Mouse (Mus musculus): ENCODE measurements around the gene Gps2. TPM values are rescaled to one million over a fixed set of nuclear protein-coding genes. Genes with fewer than 3 reads are reported as not detected.
A peak's percentile ranks its signal among the peaks of the same experiment; 100 is the strongest.

Gene Gps2
- polyA plus RNA-seq, 1 experiment = 38.0 TPM

- H3K36me3 ChIP-seq (ENCODE audit: control insufficient read depth, insufficient read depth) = no peaks in the 10 kb centered on the region
- H3ac ChIP-seq (ENCODE audit: control insufficient read depth, insufficient read length) = no peak overlapping the region
- H3K27me3 ChIP-seq (ENCODE audit: control insufficient read depth, insufficient read depth, insufficient read length) = peaks cover 41% of the 10 kb centered on the region
- peak overlapping the region; percentile 90 for H3K4me2 ChIP-seq (ENCODE audit: low read depth)
- TF ChIP-seq MYOD1 (IDR thresholded peaks at IDR 0.05; ENCODE audit: control insufficient read depth in 1 of 3, insufficient read length in 2 of 3, low read depth in 2 of 3) (no peak), CEBPB (IDR thresholded peaks at IDR 0.05; ENCODE audit: insufficient read depth, poor library complexity, severe bottlenecking) (no peak), E2F4 (IDR thresholded peaks at IDR 0.05; ENCODE audit: insufficient read depth) (no peak), POLR2A (IDR thresholded peaks at IDR 0.05; ENCODE audit: insufficient read length, low read depth) (no peak), TCF3 (IDR thresholded peaks at IDR 0.05; ENCODE audit: insufficient read length, low read depth) (no peak), SRF (IDR thresholded peaks at IDR 0.05; ENCODE audit: control insufficient read depth, insufficient read length, low read depth) (no peak), POLR2AphosphoS2 (IDR thresholded peaks at IDR 0.05; ENCODE audit: insufficient read length, low read depth) (no peak), USF1 (IDR thresholded peaks at IDR 0.05; ENCODE audit: low read depth) (no peak), REST (IDR thresholded peaks at IDR 0.05; ENCODE audit: insufficient read depth, insufficient read length) (no peak), MAX (IDR thresholded peaks at IDR 0.05; ENCODE audit: low read depth) (no peak), TCF12 (IDR thresholded peaks at IDR 0.05; ENCODE audit: insufficient read depth, poor library complexity, severe bottlenecking) (no peak), MYOG (IDR thresholded peaks at IDR 0.05; ENCODE audit: control insufficient read depth in 1 of 3, insufficient read depth in 1 of 3, insufficient read length in 2 of 3, low read depth in 2 of 3) (no peak)
- no peaks in the 10 kb centered on the region for H3K79me2 ChIP-seq (ENCODE audit: control insufficient read depth, insufficient read depth)
- H3K4me3 ChIP-seq = no peak overlapping the region
Observed at GRCm38 (mm10) chr11:69934681-69935080, 21.0 kb downstream of the Gps2 start.

- peaks cover 44% of the 10 kb centered on the region for H3K27me3 ChIP-seq (ENCODE audit: control insufficient read depth, insufficient read depth, insufficient read length)
- no peaks in the 10 kb centered on the region for H3K36me3 ChIP-seq (ENCODE audit: control insufficient read depth, insufficient read depth)
- H3K4me3 ChIP-seq = no peak within 1 kb of the TSS
- H3K79me2 ChIP-seq (ENCODE audit: control insufficient read depth, insufficient read depth) = no peaks in the 10 kb centered on the region
- peak within 1 kb of the TSS; percentile 6 for H3ac ChIP-seq (ENCODE audit: control insufficient read depth, insufficient read length)
- peak within 1 kb of the TSS; percentile 90 for H3K4me2 ChIP-seq (ENCODE audit: low read depth)
- TF ChIP-seq REST (IDR thresholded peaks at IDR 0.05; ENCODE audit: insufficient read depth, insufficient read length) (no peak), USF1 (IDR thresholded peaks at IDR 0.05; ENCODE audit: low read depth) (peak; percentile 88), CEBPB (IDR thresholded peaks at IDR 0.05; ENCODE audit: insufficient read depth, poor library complexity, severe bottlenecking) (no peak), E2F4 (IDR thresholded peaks at IDR 0.05; ENCODE audit: insufficient read depth) (peak; percentile 90)
Observed at GRCm38 (mm10) chr11:69935137-69935879, 21.6 kb downstream of the Gps2 start, which contains the start of gene Ybx2. Gene Ybx2, plus strand, starts transcription at chr11:69935796.

- H3K27me3 ChIP-seq (ENCODE audit: control insufficient read depth, insufficient read depth, insufficient read length) = peaks cover 48% of the 10 kb centered on the region
- TF ChIP-seq MYOD1 (IDR thresholded peaks at IDR 0.05; ENCODE audit: control insufficient read depth in 1 of 3, insufficient read length in 2 of 3, low read depth in 2 of 3) = no peak
- TF ChIP-seq SRF (IDR thresholded peaks at IDR 0.05; ENCODE audit: control insufficient read depth, insufficient read length, low read depth) = no peak
- no peak for TF ChIP-seq USF1 (IDR thresholded peaks at IDR 0.05; ENCODE audit: low read depth)
- no peak for TF ChIP-seq POLR2A (IDR thresholded peaks at IDR 0.05; ENCODE audit: insufficient read length, low read depth)
- no peak for TF ChIP-seq MAX (IDR thresholded peaks at IDR 0.05; ENCODE audit: low read depth)
- TF ChIP-seq CEBPB (IDR thresholded peaks at IDR 0.05; ENCODE audit: insufficient read depth, poor library complexity, severe bottlenecking) = no peak
- TF ChIP-seq TCF3 (IDR thresholded peaks at IDR 0.05; ENCODE audit: insufficient read length, low read depth) = no peak
- no peak for TF ChIP-seq POLR2AphosphoS2 (IDR thresholded peaks at IDR 0.05; ENCODE audit: insufficient read length, low read depth)
- no peak for TF ChIP-seq E2F4 (IDR thresholded peaks at IDR 0.05; ENCODE audit: insufficient read depth)
- TF ChIP-seq MYOG (IDR thresholded peaks at IDR 0.05; ENCODE audit: control insufficient read depth in 1 of 3, insufficient read depth in 1 of 3, insufficient read length in 2 of 3, low read depth in 2 of 3) = no peak
- no peak for TF ChIP-seq REST (IDR thresholded peaks at IDR 0.05; ENCODE audit: insufficient read depth, insufficient read length)
- TF ChIP-seq TCF12 (IDR thresholded peaks at IDR 0.05; ENCODE audit: insufficient read depth, poor library complexity, severe bottlenecking) = no peak
- no peak overlapping the region for H3K4me2 ChIP-seq (ENCODE audit: low read depth)
- no peaks in the 10 kb centered on the region for H3K79me2 ChIP-seq (ENCODE audit: control insufficient read depth, insufficient read depth)
- no peak overlapping the region for H3K4me3 ChIP-seq
- H3K36me3 ChIP-seq (ENCODE audit: control insufficient read depth, insufficient read depth) = no peaks in the 10 kb centered on the region
- H3ac ChIP-seq (ENCODE audit: control insufficient read depth, insufficient read length) = no peak overlapping the region
Observed at GRCm38 (mm10) chr11:69936156-69936555, 22.5 kb downstream of the Gps2 start.

- H3K4me3 ChIP-seq = no peak overlapping the region
Observed at GRCm38 (mm10) chr11:69936714-69937347, 23.1 kb downstream of the Gps2 start.

More at GRCm38 (mm10) chr11:69936714-69937347, 23.1 kb downstream of the Gps2 start:
- H3K36me3 ChIP-seq (ENCODE audit: control insufficient read depth, insufficient read depth) = no peaks in the 10 kb centered on the region
- no peak overlapping the region for H3ac ChIP-seq (ENCODE audit: control insufficient read depth, insufficient read length)
- peaks cover 48% of the 10 kb centered on the region for H3K27me3 ChIP-seq (ENCODE audit: control insufficient read depth, insufficient read depth, insufficient read length)
- no peak for TF ChIP-seq CEBPB (IDR thresholded peaks at IDR 0.05; ENCODE audit: insufficient read depth, poor library complexity, severe bottlenecking)
- no peak for TF ChIP-seq MAX (IDR thresholded peaks at IDR 0.05; ENCODE audit: low read depth)
- no peak for TF ChIP-seq POLR2A (IDR thresholded peaks at IDR 0.05; ENCODE audit: insufficient read length, low read depth)
- TF ChIP-seq MYOG (IDR thresholded peaks at IDR 0.05; ENCODE audit: control insufficient read depth in 1 of 3, insufficient read depth in 1 of 3, insufficient read length in 2 of 3, low read depth in 2 of 3) = no peak
- TF ChIP-seq TCF3 (IDR thresholded peaks at IDR 0.05; ENCODE audit: insufficient read length, low read depth) = no peak
- TF ChIP-seq USF1 (IDR thresholded peaks at IDR 0.05; ENCODE audit: low read depth) = no peak
- TF ChIP-seq TCF12 (IDR thresholded peaks at IDR 0.05; ENCODE audit: insufficient read depth, poor library complexity, severe bottlenecking) = no peak
- no peak for TF ChIP-seq MYOD1 (IDR thresholded peaks at IDR 0.05; ENCODE audit: control insufficient read depth in 1 of 3, insufficient read length in 2 of 3, low read depth in 2 of 3)
- no peak for TF ChIP-seq POLR2AphosphoS2 (IDR thresholded peaks at IDR 0.05; ENCODE audit: insufficient read length, low read depth)
- no peak for TF ChIP-seq SRF (IDR thresholded peaks at IDR 0.05; ENCODE audit: control insufficient read depth, insufficient read length, low read depth)
- no peak for TF ChIP-seq REST (IDR thresholded peaks at IDR 0.05; ENCODE audit: insufficient read depth, insufficient read length)
- no peak for TF ChIP-seq E2F4 (IDR thresholded peaks at IDR 0.05; ENCODE audit: insufficient read depth)
- no peaks in the 10 kb centered on the region for H3K79me2 ChIP-seq (ENCODE audit: control insufficient read depth, insufficient read depth)
- H3K4me2 ChIP-seq (ENCODE audit: low read depth) = no peak overlapping the region

Data from myocyte (in vitro differentiated cells).